Mouse (Mus musculus) forebrain, embryonic 10.5 days (tissue): Measurements from ENCODE around the gene Usp40. TPM values are rescaled to one million over a fixed set of nuclear protein-coding genes. Genes with fewer than 3 reads are reported as not detected.
"Not testable (repeated sequence)": the region's sequence is repeated elsewhere in the genome, so short reads cannot be mapped to it uniquely, and the experiment has no call there.

Experiments
- DNase-seq: peaks from one replicate; pipeline ENCODE4 v3.0.0-alpha.2; 2017; ENCODE audit warnings: low spot score; ENCODE audit errors: extremely low spot score
- H3K27ac ChIP-seq: fragments of 300-500 bp; sonication (generic); 2 replicates; pipeline ENCODE4 v1.5.1; 2016; ENCODE audit warnings: mild to moderate bottlenecking
- H3K27me3 ChIP-seq: fragments of 300-500 bp; sonication (generic); 2 replicates; pipeline ENCODE4 v1.6.1; 2016; ENCODE audit warnings: mild to moderate bottlenecking; ENCODE audit not compliant: poor library complexity, severe bottlenecking
- H3K36me3 ChIP-seq: fragments of 300-500 bp; sonication (generic); replicated peaks from 2 replicates; pipeline ENCODE4 v1.6.1; 2016; ENCODE audit warnings: mild to moderate bottlenecking, moderate library complexity
- H3K4me1 ChIP-seq: fragments of 300-500 bp; sonication (generic); 2 replicates; pipeline ENCODE4 v1.6.1; 2016
- H3K4me3 ChIP-seq: fragments of 300-500 bp; sonication (generic); 2 replicates; pipeline ENCODE4 v1.5.1; 2016; ENCODE audit warnings: mild to moderate bottlenecking, moderate library complexity
- H3K9me3 ChIP-seq: fragments of 300-500 bp; sonication (generic); 2 replicates; pipeline ENCODE4 v1.6.1; 2016; ENCODE audit warnings: mild to moderate bottlenecking, moderate library complexity
- WGBS: fragments of 180-500 bp; shearing (Covaris S2); methylation state at CpG from one replicate; pipeline ENCODE4 v1.1.7; 2016; 5-methylcytosine and 5-hydroxymethylcytosine counted together
- polyA plus RNA-seq: library from polyadenylated mRNA; unstranded; fragments of >200 nt; fragmentation: Nextera tagmentation; extraction: Ambion mirVana; gene quantifications from 2 replicates; pipeline ENCODE4 v1.2.1, GENCODE M21; 2016

Gene Usp40
- 33.0 and 36.9 TPM in 2 replicates for polyA plus RNA-seq

GRCm38 (mm10) chr1:88008211-88008697, at the start of gene Usp40:
Usp40 (minus strand) TSS chr1:88008551.
- Histone ChIP-seq H3K27ac (peak within 1 kb of the TSS; percentile 99), H3K27me3 (no peaks in the 10 kb centered on the region), H3K4me3 (peak within 1 kb of the TSS; percentile 84), H3K9me3 (no peaks in the 10 kb centered on the region), H3K4me1 (peaks cover 23% of the 10 kb centered on the region), H3K36me3 (peaks cover 27% of the 10 kb centered on the region)
- DNase-seq, result peak; percentile 82
- under 1% methylated on average over 45 of the region's 45 CpGs for WGBS

- 94% methylated on average over 1 of the region's 1 CpGs for WGBS
Measured at GRCm38 (mm10) chr1:88055088-88055487, 46.7 kb upstream of the Usp40 start, which contains the start of gene Ugt1a10. Ugt1a10 (plus strand) TSS chr1:88055388.

GRCm38 (mm10) chr1:88047408-88047807, 39.1 kb upstream of the Usp40 start:
- H3K4me3 ChIP-seq, H3K27ac ChIP-seq, H3K4me1 ChIP-seq, H3K27me3 ChIP-seq, H3K9me3 ChIP-seq, H3K36me3 ChIP-seq, DNase-seq: not testable (repeated sequence)
- 87% methylated on average over 2 of the region's 2 CpGs for WGBS

More at GRCm38 (mm10) chr1:88055088-88055487, 46.7 kb upstream of the Usp40 start, which contains the start of gene Ugt1a10:
- no peak for DNase-seq
- Histone ChIP-seq H3K4me1 (no peaks in the 10 kb centered on the region), H3K27me3 (no peaks in the 10 kb centered on the region), H3K9me3 (no peaks in the 10 kb centered on the region), H3K4me3 (no peak within 1 kb of the TSS), H3K27ac (no peak within 1 kb of the TSS), H3K36me3 (no peaks in the 10 kb centered on the region)

DNA sequence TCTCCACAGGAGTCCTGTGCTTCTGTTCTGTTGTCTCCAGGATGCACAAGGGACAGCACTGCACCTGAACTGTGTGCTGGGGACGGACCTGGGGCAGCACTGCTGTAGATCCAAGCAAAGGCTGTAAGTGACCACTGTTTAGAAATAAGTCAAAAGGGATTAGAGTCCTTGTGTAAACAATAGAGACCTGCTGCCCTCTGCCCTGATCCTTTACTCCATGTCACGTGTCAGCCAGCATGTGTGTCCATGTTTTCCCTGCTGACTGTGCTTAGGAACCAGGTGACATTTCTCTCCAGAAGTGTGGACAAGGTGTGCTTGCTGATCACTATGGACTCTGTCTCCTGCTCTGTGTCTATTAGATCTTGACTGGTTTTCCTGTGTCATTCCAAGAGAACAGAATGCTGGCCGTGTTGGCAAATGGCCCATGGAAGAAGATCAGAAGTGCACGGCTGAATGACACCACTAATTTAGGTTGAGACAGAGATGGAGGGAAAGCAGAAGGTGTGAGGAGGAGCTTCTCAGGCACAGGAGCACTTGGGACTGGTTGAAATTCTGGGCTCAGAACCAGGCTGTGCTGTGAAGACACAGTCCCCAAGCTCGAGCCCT, 36.6 kb upstream of the Usp40 start:
- WGBS, result 84% methylated on average over 4 of the region's 5 CpGs
- H3K9me3 ChIP-seq, H3K27ac ChIP-seq, H3K27me3 ChIP-seq, H3K36me3 ChIP-seq, DNase-seq, H3K4me3 ChIP-seq, H3K4me1 ChIP-seq: not testable (repeated sequence)

GRCm38 (mm10) chr1:88043044-88043443, 34.7 kb upstream of the Usp40 start:
- not testable (repeated sequence) for H3K27me3 ChIP-seq, DNase-seq, H3K36me3 ChIP-seq, H3K27ac ChIP-seq, H3K9me3 ChIP-seq, H3K4me3 ChIP-seq, H3K4me1 ChIP-seq
- WGBS, result 65% methylated on average over 1 of the region's 2 CpGs

DNA sequence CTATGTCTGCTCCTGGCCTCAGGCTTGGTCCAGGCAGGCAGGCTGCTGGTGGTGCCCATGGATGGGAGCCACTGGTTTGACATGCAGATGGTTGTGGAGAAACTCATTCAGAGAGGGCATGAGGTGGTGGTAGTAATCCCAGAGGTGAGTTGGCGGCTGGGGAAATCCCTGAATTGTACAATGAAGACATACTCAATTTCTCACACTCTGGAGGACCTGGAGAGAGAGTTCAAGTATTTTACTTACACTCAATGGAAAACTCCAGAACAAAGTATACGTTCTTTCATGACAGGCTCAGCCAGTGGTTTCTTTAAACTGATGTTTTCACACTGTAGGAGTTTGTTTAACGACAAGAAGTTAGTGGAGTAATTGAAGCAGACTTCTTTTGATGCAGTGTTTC, 16.9 kb upstream of the Usp40 start:
- not testable (repeated sequence) for H3K27ac ChIP-seq, DNase-seq, H3K9me3 ChIP-seq, H3K4me3 ChIP-seq, H3K4me1 ChIP-seq, H3K27me3 ChIP-seq, H3K36me3 ChIP-seq
- WGBS, result 77% methylated on average over 3 of the region's 3 CpGs

DNA sequence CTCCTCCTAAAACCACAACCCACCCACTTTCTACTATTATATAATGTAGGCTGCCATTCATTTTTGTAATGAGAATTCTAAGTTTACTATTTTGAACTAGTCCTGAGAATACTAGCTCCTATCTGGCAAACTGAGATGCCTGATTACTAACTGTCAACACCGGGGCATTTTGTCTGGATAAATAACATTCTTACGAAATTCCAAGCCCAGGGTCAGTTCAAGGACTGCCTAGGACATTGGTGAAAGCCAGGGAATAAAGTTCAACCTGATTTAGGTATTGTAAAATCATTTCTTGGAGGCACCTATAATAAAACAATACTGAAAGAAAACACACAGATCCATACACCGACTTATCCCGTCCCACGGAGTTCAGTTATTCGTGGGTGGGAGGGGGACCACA, 7.0 kb upstream of the Usp40 start:
- Histone ChIP-seq H3K4me3 (no peak overlapping the region), H3K36me3 (no peaks in the 10 kb centered on the region), H3K27me3 (no peaks in the 10 kb centered on the region), H3K9me3 (peaks cover 11% of the 10 kb centered on the region; the same call in 1 of the 2 replicates), H3K27ac (no peak overlapping the region), H3K4me1 (no peaks in the 10 kb centered on the region)
- WGBS, result 90% methylated on average over 6 of the region's 6 CpGs
- no peak for DNase-seq

DNA sequence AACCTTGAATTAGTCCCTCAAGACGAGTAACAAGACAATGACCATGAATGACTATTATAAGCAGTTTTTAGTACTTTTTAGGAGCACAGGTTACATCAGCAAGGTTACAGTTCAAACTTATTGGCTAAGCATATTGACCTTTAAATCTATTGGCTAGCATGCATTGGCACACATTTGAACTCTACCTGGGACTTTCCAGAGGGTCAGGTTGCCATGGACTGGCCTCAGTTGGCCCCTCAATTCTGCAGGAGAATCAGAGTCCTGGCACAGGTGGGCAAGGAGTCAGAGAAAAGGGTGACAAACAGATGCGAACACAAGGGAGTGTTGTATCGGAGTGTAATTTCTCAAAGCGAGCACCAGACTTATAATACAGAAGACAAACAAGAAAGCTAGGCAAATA, 6.3 kb upstream of the Usp40 start:
- no peaks in the 10 kb centered on the region for H3K27me3 ChIP-seq
- no peak overlapping the region for H3K4me3 ChIP-seq
- H3K9me3 ChIP-seq, result peaks cover 11% of the 10 kb centered on the region; the same call in 1 of the 2 replicates
- no peak for DNase-seq
- H3K27ac ChIP-seq, result no peak overlapping the region
- H3K4me1 ChIP-seq, result no peaks in the 10 kb centered on the region
- 93% methylated on average over 4 of the region's 4 CpGs for WGBS
- H3K36me3 ChIP-seq, result no peaks in the 10 kb centered on the region

GRCm38 (mm10) chr1:88014194-88014593, 5.8 kb upstream of the Usp40 start:
- Histone ChIP-seq H3K4me1 (no peaks in the 10 kb centered on the region), H3K4me3 (no peak overlapping the region), H3K27me3 (no peaks in the 10 kb centered on the region), H3K27ac (no peak overlapping the region), H3K36me3 (no peaks in the 10 kb centered on the region), H3K9me3 (peaks cover 11% of the 10 kb centered on the region; the same call in 1 of the 2 replicates)
- 94% methylated on average over 4 of the region's 4 CpGs for WGBS
- no peak for DNase-seq

- WGBS, result 81% methylated on average over 3 of the region's 3 CpGs
- no peak for DNase-seq
- Histone ChIP-seq H3K27ac (no peak overlapping the region), H3K36me3 (no peaks in the 10 kb centered on the region), H3K4me1 (peaks cover 3% of the 10 kb centered on the region; the same call in 1 of the 2 replicates), H3K27me3 (no peaks in the 10 kb centered on the region), H3K4me3 (no peak overlapping the region), H3K9me3 (peaks cover 11% of the 10 kb centered on the region; the same call in 1 of the 2 replicates)
Measured at GRCm38 (mm10) chr1:88013726-88014125, 5.4 kb upstream of the Usp40 start.

DNA sequence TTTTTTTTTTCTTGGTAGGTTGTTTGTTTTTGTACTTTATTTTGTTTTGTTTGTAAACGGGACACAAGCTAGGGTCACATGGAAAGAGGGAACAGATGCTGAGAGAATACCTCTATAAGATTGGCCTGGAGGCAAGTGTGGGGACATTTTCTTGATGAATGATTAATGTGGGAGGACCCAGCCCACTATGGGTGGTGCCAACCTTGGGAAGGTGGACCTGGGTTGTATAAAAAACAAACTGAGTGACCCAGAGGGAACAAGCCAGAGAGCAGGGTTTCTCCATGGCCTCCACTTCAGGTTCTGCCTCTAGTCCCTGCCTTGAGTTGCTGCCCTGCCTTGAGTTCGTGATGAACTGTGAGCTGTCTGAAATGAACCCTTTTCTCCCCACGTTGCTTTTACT, 1.2 kb upstream of the Usp40 start:
- Histone ChIP-seq H3K4me3 (no peak overlapping the region), H3K27ac (no peak overlapping the region), H3K36me3 (peaks cover 15% of the 10 kb centered on the region), H3K27me3 (no peaks in the 10 kb centered on the region), H3K4me1 (peaks cover 23% of the 10 kb centered on the region), H3K9me3 (peaks cover 4% of the 10 kb centered on the region; the same call in 1 of the 2 replicates)
- no peak for DNase-seq
- 83% methylated on average over 3 of the region's 3 CpGs for WGBS

DNA sequence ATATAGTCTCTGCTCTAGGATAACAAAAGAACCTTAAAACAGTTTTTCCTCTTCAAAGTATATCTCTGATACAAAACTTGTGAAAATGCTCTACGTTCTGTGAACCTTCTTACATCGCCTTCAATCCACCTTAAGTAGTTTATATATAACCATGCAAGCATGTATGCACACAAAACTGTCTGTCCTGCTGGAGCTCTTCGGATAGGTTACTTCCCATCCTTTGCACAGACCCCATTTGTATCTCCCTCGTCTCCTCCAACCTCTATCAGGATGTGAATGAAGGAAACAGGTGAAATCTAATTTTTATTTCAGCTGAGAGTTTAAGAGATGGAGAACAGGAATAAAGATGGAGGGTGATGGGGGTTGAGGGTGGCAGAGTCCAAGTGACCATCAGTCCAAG, 384 bp upstream of the Usp40 start:
- peaks cover 23% of the 10 kb centered on the region for H3K36me3 ChIP-seq
- peaks cover 23% of the 10 kb centered on the region for H3K4me1 ChIP-seq
- 54% methylated on average over 4 of the region's 4 CpGs for WGBS
- peak overlapping the region; percentile 84 for H3K4me3 ChIP-seq
- H3K9me3 ChIP-seq, result no peaks in the 10 kb centered on the region
- no peaks in the 10 kb centered on the region for H3K27me3 ChIP-seq
- DNase-seq, result no peak
- peak overlapping the region; percentile 99 for H3K27ac ChIP-seq

- no peaks in the 10 kb centered on the region for H3K9me3 ChIP-seq
- peaks cover 32% of the 10 kb centered on the region for H3K36me3 ChIP-seq
- H3K27me3 ChIP-seq, result no peaks in the 10 kb centered on the region
- DNase-seq, result no peak
- peak overlapping the region; percentile 84 for H3K4me3 ChIP-seq
- H3K27ac ChIP-seq, result peak overlapping the region; percentile 99
- H3K4me1 ChIP-seq, result peaks cover 23% of the 10 kb centered on the region
- WGBS, result 7% methylated on average over 5 of the region's 5 CpGs
Measured at GRCm38 (mm10) chr1:88007692-88008210, 600 bp downstream of the Usp40 start.
